Mouse (Mus musculus): ENCODE measurements around the gene Fam205a4. TPM values are rescaled to one million over a fixed set of nuclear protein-coding genes. Genes with fewer than 3 reads are reported as not detected.
"Not testable (repeated sequence)": the region's sequence is repeated elsewhere in the genome, so short reads cannot be mapped to it uniquely, and the experiment has no call there.

The Fam205a4 gene
- 1 to 10 TPM; 1.8 to 2.1 TPM for total RNA-seq (2021)
- long read RNA-seq, partial matches to known transcripts = 0 of 2 reads
- long read RNA-seq, other reads (novel, unspliced or antisense) = 2 of 2 reads

- DNase-seq (ENCODE audit: low spot score in 2 of 2) = not testable (repeated sequence)
Measured at GRCm38 (mm10) chr4:41965758-41966157, at the start of gene Fam205a4. Gene Fam205a4, plus strand, starts transcription at chr4:41966058.

DNA sequence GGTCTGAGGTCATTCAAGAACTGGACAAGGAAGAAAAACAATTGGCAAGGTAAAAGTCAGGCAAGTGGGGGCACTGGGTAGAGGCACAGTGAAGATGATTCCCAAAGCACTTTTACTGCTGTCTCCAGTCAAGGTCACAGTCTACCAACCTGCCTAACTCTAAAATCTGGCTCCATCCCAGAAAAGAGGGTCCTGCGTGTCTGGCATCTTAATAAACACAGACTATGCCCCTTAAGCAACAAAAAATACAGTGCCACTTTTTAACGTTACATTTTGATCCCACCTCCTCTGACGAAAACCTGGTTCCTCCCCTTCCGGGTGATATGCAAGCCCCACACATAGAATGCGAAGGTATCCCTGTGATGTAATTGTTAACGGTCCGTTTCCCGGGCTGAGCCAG lies 24.6 kb upstream of the Fam205a4 start, which contains the start of gene Gm20878:
Gene Gm20878 (plus strand): TSS at position 301 of the 400 bp plus-strand sequence.
- not testable (repeated sequence) for DNase-seq (ENCODE audit: low spot score in 2 of 2)

Other genes starting within 250 kb of the Fam205a4 start
- gene Dctn3, start 242.9 kb upstream of the Fam205a4 start, total RNA-seq (2021) = 100 to 1,000 TPM; 150 to 151 TPM
- gene Arid3c, start 234.9 kb upstream of the Fam205a4 start, total RNA-seq (2021) = not detected
- 10 to 100 TPM; 52.2 to 54.3 TPM for gene Galt, start 210.8 kb upstream of the Fam205a4 start, total RNA-seq (2021)
- gene Sigmar1, start 209.9 kb upstream of the Fam205a4 start, total RNA-seq (2021) = 10 to 100 TPM; 36.9 to 44.0 TPM
- 100 to 1,000 TPM; 125 to 135 TPM for gene Ccl27a, start 191.8 kb upstream of the Fam205a4 start, total RNA-seq (2021)
- gene Gm21541, start 62.4 kb upstream of the Fam205a4 start, total RNA-seq (2021) = not detected
- gene Gm20878, start 24.5 kb upstream of the Fam205a4 start, total RNA-seq (2021) = 10 to 100 TPM; 17.1 to 17.4 TPM
- gene Gm21093, start 68.7 kb downstream of the Fam205a4 start, total RNA-seq (2021) = 1 to 10 TPM; 1.3 to 2.2 TPM
- not detected for gene Gm3893, start 125.1 kb downstream of the Fam205a4 start, total RNA-seq (2021)
- gene Gm13304, start 148.8 kb downstream of the Fam205a4 start, total RNA-seq (2021) = 10 to 100 TPM; 15.7 to 15.8 TPM
- 10 to 100 TPM in 1 of 2 experiments, 1 to 10 TPM in 1; 5.9 to 10.8 TPM for gene Gm13306, start 187.4 kb downstream of the Fam205a4 start, total RNA-seq (2021)
- 1 to 10 TPM in 1 of 2 experiments, under 1 TPM in 1; 0.79 to 4.1 TPM for gene Gm13305, start 202.5 kb downstream of the Fam205a4 start, total RNA-seq (2021)